Mouse (Mus musculus) ES-E14 (cell line): ENCODE results near the gene Tns1.

Experiments
- HCFC1 ChIP-seq: IDR thresholded peaks from 2 replicates; pipeline ENCODE4 v1.6.1; 2012; ENCODE audit warnings: low read length, inconsistent platforms, borderline replicate concordance; ENCODE audit not compliant: insufficient read depth
- ZNF384 ChIP-seq: IDR thresholded peaks from 2 replicates; pipeline ENCODE4 v1.6.1; 2012; ENCODE audit warnings: low read depth, low read length, inconsistent platforms

DNA sequence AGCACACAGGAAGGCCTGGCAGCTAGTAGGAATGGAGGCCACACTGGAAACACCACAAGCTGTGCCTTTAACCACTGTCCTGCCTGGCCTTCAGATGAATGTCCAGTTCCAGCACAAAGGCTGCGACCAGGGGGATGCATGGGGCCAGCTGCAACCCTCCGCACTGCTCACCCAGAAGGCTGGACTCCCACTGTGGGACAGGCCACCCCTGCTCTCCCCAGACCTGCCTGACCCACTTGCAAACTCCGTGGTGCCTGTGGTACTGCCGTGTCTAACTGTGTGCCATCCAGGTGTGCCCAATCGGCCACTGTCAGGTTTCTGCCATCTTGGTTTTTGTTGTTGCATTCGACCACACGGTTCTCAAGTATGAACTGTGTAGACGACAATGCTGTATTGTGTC, 219.6 kb downstream of the Tns1 start:
- no peak for TF ChIP-seq ZNF384
- no peak for TF ChIP-seq HCFC1
